Mouse (Mus musculus): ENCODE measurements around the gene Gm28035. TPM values are rescaled to one million over a fixed set of nuclear protein-coding genes. Genes with fewer than 3 reads are reported as not detected.

Gene Gm28035
- polyA plus RNA-seq, 1 experiment from 2014 or later, result 0.22 TPM

GRCm38 (mm10) chr2:30263811-30264210 lies 23.4 kb downstream of the Gm28035 start:
- H3K27me3 ChIP-seq (ENCODE audit: control insufficient read depth, insufficient read depth, low read length), result no peaks in the 10 kb centered on the region
- H3K9me3 ChIP-seq (replicated peaks; ENCODE audit: control insufficient read depth, low read length), result no peaks in the 10 kb centered on the region
- no peak overlapping the region for H3K9ac ChIP-seq (ENCODE audit: low read length)
- H3K36me3 ChIP-seq (ENCODE audit: control insufficient read depth, insufficient read depth), result peaks cover 32% of the 10 kb centered on the region
- H3K4me2 ChIP-seq (ENCODE audit: low read depth, low read length), result no peak overlapping the region
- no peak overlapping the region for H3K27ac ChIP-seq (ENCODE audit: low read length)
- WGBS, result 86% methylated on average over 6 of the region's 6 CpGs
- no peak for ATAC-seq (replicated peaks; ENCODE audit: extremely low read depth, insufficient read depth, low FRiP score)
- H3K4me3 ChIP-seq (ENCODE audit: low read length), result no peak overlapping the region
- H3K4me1 ChIP-seq (ENCODE audit: control insufficient read depth, insufficient read depth, low read length), result peaks cover 59% of the 10 kb centered on the region

GRCm38 (mm10) chr2:30264671-30265519 lies 24.5 kb downstream of the Gm28035 start:
- Histone ChIP-seq H3K9me3 (replicated peaks; ENCODE audit: control insufficient read depth, low read length) (no peaks in the 10 kb centered on the region), H3K27ac (ENCODE audit: low read length) (peak overlapping the region; percentile 95), H3K9ac (ENCODE audit: low read length) (peak overlapping the region; percentile 64), H3K27me3 (ENCODE audit: control insufficient read depth, insufficient read depth, low read length) (no peaks in the 10 kb centered on the region), H3K4me3 (ENCODE audit: low read length) (no peak overlapping the region), H3K4me1 (ENCODE audit: control insufficient read depth, insufficient read depth, low read length) (peaks cover 55% of the 10 kb centered on the region), H3K36me3 (ENCODE audit: control insufficient read depth, insufficient read depth) (peaks cover 31% of the 10 kb centered on the region), H3K4me2 (ENCODE audit: low read depth, low read length) (no peak overlapping the region)
- WGBS, result 45% methylated on average over 7 of the region's 7 CpGs
- no peak for ATAC-seq (replicated peaks; ENCODE audit: extremely low read depth, insufficient read depth, low FRiP score)

- Histone ChIP-seq H3K36me3 (ENCODE audit: control insufficient read depth, insufficient read depth) (peaks cover 24% of the 10 kb centered on the region), H3K4me2 (ENCODE audit: low read depth, low read length) (peak within 1 kb of the TSS; percentile 39), H3K27me3 (ENCODE audit: control insufficient read depth, insufficient read depth, low read length) (no peaks in the 10 kb centered on the region), H3K4me3 (ENCODE audit: low read length) (peak within 1 kb of the TSS; percentile 11), H3K4me1 (ENCODE audit: control insufficient read depth, insufficient read depth, low read length) (peaks cover 55% of the 10 kb centered on the region), H3K27ac (ENCODE audit: low read length) (peak within 1 kb of the TSS; percentile 95), H3K9ac (ENCODE audit: low read length) (peak within 1 kb of the TSS; percentile 64), H3K9me3 (replicated peaks; ENCODE audit: control insufficient read depth, low read length) (no peaks in the 10 kb centered on the region)
- peak; percentile 69 for ATAC-seq (replicated peaks; ENCODE audit: extremely low read depth, insufficient read depth, low FRiP score)
- 16% methylated on average over 5 of the region's 5 CpGs for WGBS
These were observed 25.4 kb downstream of the Gm28035 start, which contains the start of gene Phyhd1 for GRCm38 (mm10) chr2:30265767-30266253. Gene Phyhd1, plus strand, starts transcription at chr2:30266203.

GRCm38 (mm10) chr2:30266392-30266941 lies 26.1 kb downstream of the Gm28035 start:
- Histone ChIP-seq H3K9me3 (replicated peaks; ENCODE audit: control insufficient read depth, low read length) (no peaks in the 10 kb centered on the region), H3K9ac (ENCODE audit: low read length) (peak overlapping the region; percentile 64), H3K27me3 (ENCODE audit: control insufficient read depth, insufficient read depth, low read length) (no peaks in the 10 kb centered on the region), H3K36me3 (ENCODE audit: control insufficient read depth, insufficient read depth) (peaks cover 23% of the 10 kb centered on the region), H3K4me3 (ENCODE audit: low read length) (peak overlapping the region; percentile 11), H3K27ac (ENCODE audit: low read length) (peak overlapping the region; percentile 95), H3K4me2 (ENCODE audit: low read depth, low read length) (peak overlapping the region; percentile 39), H3K4me1 (ENCODE audit: control insufficient read depth, insufficient read depth, low read length) (peaks cover 55% of the 10 kb centered on the region)
- peak; percentile 68 for ATAC-seq (replicated peaks; ENCODE audit: extremely low read depth, insufficient read depth, low FRiP score)
- WGBS, result 17% methylated on average over 4 of the region's 4 CpGs

- Histone ChIP-seq H3K9me3 (replicated peaks; ENCODE audit: control insufficient read depth, low read length) (no peaks in the 10 kb centered on the region), H3K36me3 (ENCODE audit: control insufficient read depth, insufficient read depth) (peaks cover 14% of the 10 kb centered on the region), H3K9ac (ENCODE audit: low read length) (no peak overlapping the region), H3K4me3 (ENCODE audit: low read length) (no peak overlapping the region), H3K4me2 (ENCODE audit: low read depth, low read length) (no peak overlapping the region), H3K27ac (ENCODE audit: low read length) (no peak overlapping the region), H3K27me3 (ENCODE audit: control insufficient read depth, insufficient read depth, low read length) (no peaks in the 10 kb centered on the region), H3K4me1 (ENCODE audit: control insufficient read depth, insufficient read depth, low read length) (peaks cover 52% of the 10 kb centered on the region)
- 94% methylated on average over 2 of the region's 2 CpGs for WGBS
- ATAC-seq (replicated peaks; ENCODE audit: extremely low read depth, insufficient read depth, low FRiP score), result no peak
These were observed 27.1 kb downstream of the Gm28035 start for GRCm38 (mm10) chr2:30267466-30267865.

GRCm38 (mm10) chr2:30268371-30268770 lies 28.0 kb downstream of the Gm28035 start:
- Histone ChIP-seq H3K4me2 (ENCODE audit: low read depth, low read length) (no peak overlapping the region), H3K9me3 (replicated peaks; ENCODE audit: control insufficient read depth, low read length) (no peaks in the 10 kb centered on the region), H3K4me3 (ENCODE audit: low read length) (no peak overlapping the region), H3K27me3 (ENCODE audit: control insufficient read depth, insufficient read depth, low read length) (no peaks in the 10 kb centered on the region), H3K27ac (ENCODE audit: low read length) (no peak overlapping the region), H3K36me3 (ENCODE audit: control insufficient read depth, insufficient read depth) (peaks cover 10% of the 10 kb centered on the region), H3K4me1 (ENCODE audit: control insufficient read depth, insufficient read depth, low read length) (peaks cover 44% of the 10 kb centered on the region), H3K9ac (ENCODE audit: low read length) (no peak overlapping the region)
- ATAC-seq (replicated peaks; ENCODE audit: extremely low read depth, insufficient read depth, low FRiP score), result no peak
- 60% methylated on average over 4 of the region's 4 CpGs for WGBS

- no peak overlapping the region for H3K4me3 ChIP-seq (ENCODE audit: low read length)
- peaks cover under 1% of the 10 kb centered on the region for H3K36me3 ChIP-seq (ENCODE audit: control insufficient read depth, insufficient read depth)
- no peaks in the 10 kb centered on the region for H3K9me3 ChIP-seq (replicated peaks; ENCODE audit: control insufficient read depth, low read length)
- no peak overlapping the region for H3K4me2 ChIP-seq (ENCODE audit: low read depth, low read length)
- peaks cover 37% of the 10 kb centered on the region for H3K4me1 ChIP-seq (ENCODE audit: control insufficient read depth, insufficient read depth, low read length)
- H3K27me3 ChIP-seq (ENCODE audit: control insufficient read depth, insufficient read depth, low read length), result no peaks in the 10 kb centered on the region
- peak overlapping the region; percentile 23; the same call in 1 of the 2 replicates for H3K9ac ChIP-seq (ENCODE audit: low read length)
- H3K27ac ChIP-seq (ENCODE audit: low read length), result peak overlapping the region; percentile 77
- WGBS, result 79% methylated on average over 17 of the region's 17 CpGs
- no peak for ATAC-seq (replicated peaks; ENCODE audit: extremely low read depth, insufficient read depth, low FRiP score)
These were observed 29.0 kb downstream of the Gm28035 start for GRCm38 (mm10) chr2:30269241-30269990.

- Histone ChIP-seq H3K36me3 (ENCODE audit: control insufficient read depth, insufficient read depth) (no peaks in the 10 kb centered on the region; the same call in 1 of the 2 replicates), H3K9ac (ENCODE audit: low read length) (peak overlapping the region; percentile 23; the same call in 1 of the 2 replicates), H3K4me2 (ENCODE audit: low read depth, low read length) (no peak overlapping the region), H3K9me3 (replicated peaks; ENCODE audit: control insufficient read depth, low read length) (no peaks in the 10 kb centered on the region), H3K4me3 (ENCODE audit: low read length) (no peak overlapping the region), H3K27me3 (ENCODE audit: control insufficient read depth, insufficient read depth, low read length) (no peaks in the 10 kb centered on the region), H3K4me1 (ENCODE audit: control insufficient read depth, insufficient read depth, low read length) (peaks cover 29% of the 10 kb centered on the region), H3K27ac (ENCODE audit: low read length) (peak overlapping the region; percentile 77)
- peak; percentile 71 for ATAC-seq (replicated peaks; ENCODE audit: extremely low read depth, insufficient read depth, low FRiP score)
- WGBS, result 11% methylated on average over 1 of the region's 1 CpGs
These were observed 29.8 kb downstream of the Gm28035 start for GRCm38 (mm10) chr2:30270134-30270533.

Data from heart, embryonic 16.5 days (tissue).